Comparison of ENCODE assay signal across 10 mouse cellular contexts in genomic region chr2:12292023-12292820, GRCm38 (mm10). TPM values are rescaled to one million over a fixed set of nuclear protein-coding genes. Genes with fewer than 3 reads are reported as not detected.
DNase-seq lines count a peak whose midpoint lies in the region; ATAC-seq lines count a peak whose summit lies in the region.
"Had no signal": no experiment of that assay in that cellular context is flagged by ENCODE, and none has a peak within 500 bp of the region (broad histone marks: within the 10 kb centered on the region; RNA-seq: fewer than 3 reads in every experiment).

No protein-coding gene starts in this region.

- no peaks in the 10 kb centered on the region for H3K36me3 ChIP-seq in forebrain, embryonic 13.5 days (ENCODE audit: poor library complexity, severe bottlenecking)
- H3K36me3 ChIP-seq: stomach, embryonic 15.5 days had no signal

- no peak overlapping the region for H3K4me3 ChIP-seq in forebrain, embryonic 13.5 days
- H3K4me3 ChIP-seq: megakaryocyte, embryonic 14.5 days; stomach, embryonic 15.5 days had no signal

- WGBS in forebrain, embryonic 13.5 days = 35% methylated on average over 8 of the region's 8 CpGs

- H3K27ac ChIP-seq in forebrain, embryonic 13.5 days = peak overlapping the region; percentile 46
- H3K27ac ChIP-seq: stomach, embryonic 15.5 days had no signal

- no peaks in the 10 kb centered on the region for H3K27me3 ChIP-seq in forebrain, embryonic 13.5 days
- H3K27me3 ChIP-seq: stomach, embryonic 15.5 days had no signal

- 0 out of 2 replicates have a peak, but pooled peaks cover 3% of the 10 kb centered on the region for H3K4me1 ChIP-seq in forebrain, embryonic 13.5 days
- H3K4me1 ChIP-seq: megakaryocyte, embryonic 14.5 days; stomach, embryonic 15.5 days had no signal

- no peak overlapping the region for H3K4me2 ChIP-seq in forebrain, embryonic 13.5 days
- H3K4me2 ChIP-seq: stomach, embryonic 15.5 days had no signal

- H3K9ac ChIP-seq in forebrain, embryonic 13.5 days = no peak overlapping the region
- H3K9ac ChIP-seq: stomach, embryonic 15.5 days had no signal

- peak; percentile 97 for ATAC-seq in forebrain, embryonic 13.5 days
- peak; percentile 81 for ATAC-seq in granulocyte monocyte progenitor cell, adult 5-6 weeks (replicated peaks; ENCODE audit: poor library complexity, severe bottlenecking)

- intact Hi-C loops in heart, postnatal 25 days (cut with DNase I) = no loop called here

- H3K9me3 ChIP-seq in forebrain, embryonic 13.5 days (replicated peaks) = no peaks in the 10 kb centered on the region
- H3K9me3 ChIP-seq: megakaryocyte, embryonic 14.5 days; stomach, embryonic 15.5 days had no signal

- peak; percentile 45 to 90 for DNase-seq in left cerebral cortex, adult 8-10 months (ENCODE audit: low spot score in 2 of 2)
- peak; percentile 72 for DNase-seq in retina, postnatal 1 day
- DNase-seq in heart, postnatal 4 days = no peak
- DNase-seq in spleen, postnatal 14 days (ENCODE audit: low spot score in 2 of 2) = no peak
- DNase-seq in heart, postnatal 25 days (ENCODE audit: low spot score) = no peak
- DNase-seq: kidney, postnatal 14 days had no signal

RNA-seq across cellular contexts. Expression of gene Itga8, which starts 9.5 kb away (rescaled TPM):
- 1.7 and 2.0 TPM in 2 replicates for polyA plus RNA-seq in forebrain, embryonic 13.5 days (2015; fragmentation: Nextera tagmentation; extraction: Ambion mirVana)
- total RNA-seq in granulocyte monocyte progenitor cell, adult 5-6 weeks (2014; fragmentation: Nextera tagmentation) = 8.3 TPM in 1 of 2 replicates, not detected in the other
- 0.09 and 1.1 TPM in 2 replicates for total RNA-seq in granulocyte monocyte progenitor cell, adult 5-6 weeks (2017)
- total RNA-seq in left cerebral cortex, adult 8-10 months (2022) = 1 to 10 TPM; 9.1 to 9.3 (median 9.2) TPM
- total RNA-seq in heart, postnatal 4 days (2021) = 10 to 100 TPM; 11.8 to 12.1 TPM
- 1 to 10 TPM; 7.4 to 7.7 TPM for total RNA-seq in heart, postnatal 25 days (2021)

Comparison
In these comparisons a context has a peak if more than half of its experiments do, and no peak if none do; other contexts are left out.
1. DNase-seq: peak in left cerebral cortex, adult 8-10 months (2 of 2) and retina, postnatal 1 day (single experiment); none in heart, postnatal 4 days (single experiment), spleen, postnatal 14 days (0 of 2) and heart, postnatal 25 days (single experiment).